13 mouse cellular contexts compared by ENCODE assay signal in the genomic region with DNA sequence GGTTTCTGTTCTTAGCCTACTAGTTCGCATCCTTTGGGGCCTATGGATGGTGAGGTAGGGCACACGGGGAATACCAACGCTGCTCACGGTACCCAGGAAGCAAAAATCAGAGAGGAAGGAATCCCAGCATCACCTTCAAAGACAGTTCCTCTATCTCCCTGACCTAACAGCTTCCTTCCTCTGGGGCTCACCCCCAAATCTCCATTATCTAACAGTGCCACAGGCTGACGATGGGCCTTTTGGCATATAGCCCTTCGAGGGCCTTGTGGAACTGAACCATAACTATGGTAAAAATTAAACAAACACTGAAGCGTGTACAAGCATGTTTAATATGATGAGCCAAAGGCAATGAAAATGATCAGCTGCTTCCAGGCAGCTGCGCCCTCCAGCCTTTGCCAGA.
"Had no signal": no experiment of that assay in that cellular context is flagged by ENCODE, and none has a peak within 500 bp of the region (broad histone marks: within the 10 kb centered on the region; RNA-seq: fewer than 3 reads in every experiment).

No protein-coding gene starts in this region.

- ATAC-seq: intestine, embryonic 16.5 days; midbrain, embryonic 16.5 days had no signal

- H3K4me3 ChIP-seq: left cerebral cortex, adult 2 months; limb, embryonic 10.5 days; liver, embryonic 15.5 days; neural tube, embryonic 13.5 days; stomach, embryonic 15.5 days had no signal

- H3K36me3 ChIP-seq: limb, embryonic 10.5 days; liver, embryonic 15.5 days; neural tube, embryonic 13.5 days; stomach, embryonic 15.5 days had no signal

- H3K27me3 ChIP-seq: liver, embryonic 15.5 days; neural tube, embryonic 13.5 days; stomach, embryonic 15.5 days had no signal

- H3K4me1 ChIP-seq: limb, embryonic 10.5 days; stomach, embryonic 15.5 days had no signal

- H3K9me3 ChIP-seq: limb, embryonic 10.5 days; liver, embryonic 15.5 days; neural tube, embryonic 13.5 days; stomach, embryonic 15.5 days had no signal

- H3K9ac ChIP-seq: liver, embryonic 15.5 days; lung, embryonic 14.5 days; neural tube, embryonic 13.5 days; stomach, embryonic 15.5 days had no signal

- DNase-seq: right cerebral cortex, postnatal 14 days; thymus, adult 2 months; thymus, postnatal 25 days had no signal

- H3K4me2 ChIP-seq: liver, embryonic 11.5 days; liver, embryonic 15.5 days; lung, embryonic 14.5 days; midbrain, embryonic 11.5 days; neural tube, embryonic 13.5 days; stomach, embryonic 15.5 days had no signal

- H3K27ac ChIP-seq: left cerebral cortex, adult 2 months; limb, embryonic 10.5 days; liver, embryonic 15.5 days; neural tube, embryonic 13.5 days; stomach, embryonic 15.5 days had no signal
